Mouse (Mus musculus) ovary, adult 18-20 months (tissue): ENCODE results near the gene Gm10490.
"Not testable (repeated sequence)": the region's sequence is repeated elsewhere in the genome, so short reads cannot be mapped to it uniquely, and the experiment has no call there.

Experiments used
- DNase-seq: peaks from one replicate; pipeline ENCODE4 v3.0.0; 2022; ENCODE audit warnings: low spot score, mixed read lengths

Gene Gm10490

GRCm38 (mm10) chrX:7909242-7909641, at the start of gene Gm10490:
Gene Gm10490, plus strand, starts transcription at chrX:7909542.
- DNase-seq, result not testable (repeated sequence)

GRCm38 (mm10) chrX:7863181-7863580, 46.2 kb upstream of the Gm10490 start:
- no peak for DNase-seq

GRCm38 (mm10) chrX:7864551-7864950, 44.8 kb upstream of the Gm10490 start:
- DNase-seq, result no peak

GRCm38 (mm10) chrX:7865343-7865742, 44.0 kb upstream of the Gm10490 start:
- DNase-seq, result no peak

- DNase-seq, result no peak
These were observed 43.6 kb upstream of the Gm10490 start for GRCm38 (mm10) chrX:7865786-7866185.

GRCm38 (mm10) chrX:7867141-7867540, 42.2 kb upstream of the Gm10490 start:
- DNase-seq, result no peak

GRCm38 (mm10) chrX:7868506-7868905, 40.8 kb upstream of the Gm10490 start:
- DNase-seq, result no peak

GRCm38 (mm10) chrX:7869826-7870225, 39.5 kb upstream of the Gm10490 start:
- no peak for DNase-seq

- DNase-seq, result peak; percentile 79
These were observed 31.3 kb upstream of the Gm10490 start, which contains the start of gene Pim2 for GRCm38 (mm10) chrX:7878007-7878419. Gene Pim2, plus strand, starts transcription at chrX:7878262.

GRCm38 (mm10) chrX:7878495-7878894, 30.8 kb upstream of the Gm10490 start:
- no peak for DNase-seq

- DNase-seq, result peak; percentile 62
These were observed 29.5 kb upstream of the Gm10490 start for GRCm38 (mm10) chrX:7879819-7880218.

GRCm38 (mm10) chrX:7883841-7884567, 25.3 kb upstream of the Gm10490 start, which contains the start of gene Slc35a2:
Gene Slc35a2, plus strand, starts transcription at chrX:7884028.
- DNase-seq, result peak; percentile 88

- no peak for DNase-seq
These were observed 11.1 kb upstream of the Gm10490 start for GRCm38 (mm10) chrX:7898211-7898610.

- peak; percentile 89 for DNase-seq
These were observed 10.2 kb upstream of the Gm10490 start, which contains the start of the genes Pqbp1 and Timm17b for GRCm38 (mm10) chrX:7898880-7899874. Gene Pqbp1, minus strand, starts transcription at chrX:7899269. Gene Timm17b, plus strand, starts transcription at chrX:7899357.

GRCm38 (mm10) chrX:7904441-7904840, 4.9 kb upstream of the Gm10490 start:
- no peak for DNase-seq

- no peak for DNase-seq
These were observed 1.6 kb upstream of the Gm10490 start, which contains the start of gene Gm10491 for GRCm38 (mm10) chrX:7907735-7908134. Gene Gm10491, minus strand, starts transcription at chrX:7907835.

- no peak for DNase-seq
These were observed 1.1 kb downstream of the Gm10490 start for GRCm38 (mm10) chrX:7910473-7910872.

GRCm38 (mm10) chrX:7915669-7916068, 6.3 kb downstream of the Gm10490 start:
- DNase-seq, result not testable (repeated sequence)

- not testable (repeated sequence) for DNase-seq
These were observed 8.6 kb downstream of the Gm10490 start for GRCm38 (mm10) chrX:7917960-7918359.

- DNase-seq, result no peak
These were observed 10.4 kb downstream of the Gm10490 start, which contains the start of gene Pcsk1n for GRCm38 (mm10) chrX:7919601-7920383. Gene Pcsk1n, plus strand, starts transcription at chrX:7919822.

GRCm38 (mm10) chrX:7922032-7922431, 12.7 kb downstream of the Gm10490 start:
- DNase-seq, result no peak
